Mouse (Mus musculus): ENCODE measurements around the gene Opcml. TPM values are rescaled to one million over a fixed set of nuclear protein-coding genes. Genes with fewer than 3 reads are reported as not detected.

The Opcml gene
- total and polyA plus RNA-seq, 2 experiments: under 0.01 TPM; not detected in 1

DNA sequence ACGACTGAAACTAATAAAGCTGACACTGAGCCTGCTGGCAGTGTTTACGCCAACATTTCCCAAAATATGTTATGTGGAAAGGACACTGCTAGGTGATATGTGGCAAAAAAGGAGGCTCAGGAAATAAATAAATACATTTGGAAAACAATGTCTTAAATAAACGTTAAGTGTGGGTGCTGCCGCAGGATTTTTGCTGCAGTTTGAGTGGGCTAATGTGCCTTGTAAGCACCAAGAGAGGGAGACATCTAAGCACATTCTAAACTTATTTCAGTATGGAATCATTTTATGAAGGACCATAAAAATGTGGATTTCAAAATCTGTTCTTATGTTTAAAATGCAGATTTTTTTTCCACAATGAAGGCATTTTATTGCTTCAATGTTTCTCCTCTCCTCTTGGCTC, 1071.4 kb downstream of the Opcml start:
- H3K27ac ChIP-seq (replicated peaks; ENCODE audit: insufficient read depth, low read depth, low read length): no peak overlapping the region
- 73% methylated on average over 4 of the region's 4 CpGs for whole genome bisulfite sequencing
- TF ChIP-seq CTCF (IDR thresholded peaks at IDR 0.05; ENCODE audit: low read depth, low read length) (no peak), POLR2A (IDR thresholded peaks at IDR 0.05; ENCODE audit: extremely low read depth, insufficient read depth, low read length) (no peak)

DNA sequence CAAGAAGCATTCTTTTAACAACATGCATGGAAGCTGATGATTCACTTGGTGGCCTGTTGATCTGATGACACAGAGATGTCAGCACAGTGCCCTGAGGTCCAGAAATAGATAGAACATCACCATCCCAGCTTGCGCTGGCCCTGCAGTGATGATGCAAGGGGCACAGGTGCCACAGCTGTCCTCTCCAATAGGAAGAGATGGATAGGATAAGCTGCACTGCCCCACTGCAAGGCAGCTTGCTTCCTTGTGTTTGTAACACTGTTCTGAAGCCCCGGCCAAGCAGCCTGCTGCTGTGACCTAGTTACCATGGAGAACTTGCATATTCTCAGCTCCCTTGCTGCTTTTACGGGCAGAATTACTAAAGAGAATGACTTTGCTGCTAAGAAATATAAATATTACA, 1076.7 kb downstream of the Opcml start:
- 77% methylated on average over 3 of the region's 3 CpGs for WGBS
- Histone ChIP-seq H3K4me1 (ENCODE audit: control insufficient read depth, insufficient read depth, low read length) (no peaks in the 10 kb centered on the region), H3K27ac (replicated peaks; ENCODE audit: insufficient read depth, low read depth, low read length) (no peak overlapping the region), H3K36me3 (ENCODE audit: control insufficient read depth, insufficient read depth, low read length) (no peaks in the 10 kb centered on the region), H3K79me2 (ENCODE audit: control insufficient read depth, insufficient read depth, low read length) (no peaks in the 10 kb centered on the region), H3K27me3 (ENCODE audit: control insufficient read depth, insufficient read depth, low read length) (no peaks in the 10 kb centered on the region), H3K9ac (ENCODE audit: low read depth, low read length) (no peak overlapping the region), H3K4me3 (ENCODE audit: insufficient read depth, low read depth, low read length) (no peak overlapping the region)
- TF ChIP-seq POLR2A (IDR thresholded peaks at IDR 0.05; ENCODE audit: extremely low read depth, insufficient read depth, low read length): no peak
- TF ChIP-seq CTCF (IDR thresholded peaks at IDR 0.05; ENCODE audit: low read depth, low read length): no peak
- no peak for DNase-seq (ENCODE audit: extremely low read depth, low read depth, low spot score)

More for the DNA sequence above, 1071.4 kb downstream of the Opcml start:
- no peaks in the 10 kb centered on the region for H3K36me3 ChIP-seq (ENCODE audit: control insufficient read depth, insufficient read depth, low read length)
- no peaks in the 10 kb centered on the region for H3K79me2 ChIP-seq (ENCODE audit: control insufficient read depth, insufficient read depth, low read length)
- H3K27me3 ChIP-seq (ENCODE audit: control insufficient read depth, insufficient read depth, low read length): no peaks in the 10 kb centered on the region
- no peak overlapping the region for H3K4me3 ChIP-seq (ENCODE audit: insufficient read depth, low read depth, low read length)
- no peaks in the 10 kb centered on the region for H3K4me1 ChIP-seq (ENCODE audit: control insufficient read depth, insufficient read depth, low read length)
- DNase-seq (ENCODE audit: extremely low read depth, low read depth, low spot score): no peak
- no peak overlapping the region for H3K9ac ChIP-seq (ENCODE audit: low read depth, low read length)

DNA sequence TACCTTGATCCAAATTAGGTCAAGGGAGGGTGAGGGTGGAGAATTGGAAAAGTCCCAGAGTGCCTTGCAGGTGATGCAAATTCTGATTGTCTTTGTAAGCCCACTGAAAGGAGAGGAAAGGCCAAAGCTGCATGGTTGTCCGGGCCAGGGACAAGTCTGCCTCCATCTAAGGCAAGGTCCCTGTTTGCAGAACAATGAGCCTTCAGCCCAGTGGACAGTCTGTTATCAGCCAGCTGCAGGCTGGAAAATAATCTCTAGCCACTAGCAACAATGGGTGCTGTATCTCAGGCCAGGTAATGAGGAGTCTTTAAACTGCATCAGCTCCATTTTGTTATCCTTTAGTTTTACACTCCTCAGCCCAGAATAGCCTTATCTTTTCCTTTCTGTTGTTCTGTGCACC, 1079.9 kb downstream of the Opcml start:
- DNase-seq (ENCODE audit: extremely low read depth, low read depth, low spot score): no peak
- no peak for TF ChIP-seq POLR2A (IDR thresholded peaks at IDR 0.05; ENCODE audit: extremely low read depth, insufficient read depth, low read length)
- H3K4me3 ChIP-seq (ENCODE audit: insufficient read depth, low read depth, low read length): no peak overlapping the region

DNA sequence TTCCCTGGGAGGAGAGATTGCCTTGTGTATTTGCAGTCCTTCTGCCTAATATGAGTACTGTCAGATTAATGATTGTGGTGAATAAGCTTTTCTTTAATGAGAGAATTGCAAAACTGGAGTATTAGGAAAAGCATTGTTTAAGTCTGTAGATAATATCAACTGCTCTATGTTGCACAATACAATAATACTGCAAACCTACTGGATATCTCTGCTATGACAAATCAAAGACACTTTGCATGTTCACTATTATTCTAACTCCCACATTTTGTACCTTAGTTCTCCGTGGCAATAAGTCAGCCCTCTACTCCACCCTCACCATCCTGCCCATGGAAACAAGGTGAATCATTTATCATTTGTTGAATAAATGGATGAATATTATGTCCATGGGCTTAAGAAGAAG, 1092.0 kb downstream of the Opcml start:
- TF ChIP-seq POLR2A (IDR thresholded peaks at IDR 0.05; ENCODE audit: extremely low read depth, insufficient read depth, low read length) (no peak), CTCF (IDR thresholded peaks at IDR 0.05; ENCODE audit: low read depth, low read length) (no peak)
- Histone ChIP-seq H3K9ac (ENCODE audit: low read depth, low read length) (no peak overlapping the region), H3K4me3 (ENCODE audit: insufficient read depth, low read depth, low read length) (no peak overlapping the region), H3K27ac (replicated peaks; ENCODE audit: insufficient read depth, low read depth, low read length) (no peak overlapping the region), H3K27me3 (ENCODE audit: control insufficient read depth, insufficient read depth, low read length) (no peaks in the 10 kb centered on the region), H3K79me2 (ENCODE audit: control insufficient read depth, insufficient read depth, low read length) (no peaks in the 10 kb centered on the region), H3K4me1 (ENCODE audit: control insufficient read depth, insufficient read depth, low read length) (no peaks in the 10 kb centered on the region), H3K36me3 (ENCODE audit: control insufficient read depth, insufficient read depth, low read length) (no peaks in the 10 kb centered on the region)
- DNase-seq (ENCODE audit: extremely low read depth, low read depth, low spot score): no peak
- 60% methylated on average over 1 of the region's 1 CpGs for WGBS

More for the DNA sequence above, 1079.9 kb downstream of the Opcml start:
- no peaks in the 10 kb centered on the region for H3K4me1 ChIP-seq (ENCODE audit: control insufficient read depth, insufficient read depth, low read length)
- WGBS: 32% methylated on average over 1 of the region's 1 CpGs
- no peaks in the 10 kb centered on the region for H3K79me2 ChIP-seq (ENCODE audit: control insufficient read depth, insufficient read depth, low read length)
- no peaks in the 10 kb centered on the region for H3K36me3 ChIP-seq (ENCODE audit: control insufficient read depth, insufficient read depth, low read length)
- H3K27ac ChIP-seq (replicated peaks; ENCODE audit: insufficient read depth, low read depth, low read length): no peak overlapping the region
- H3K9ac ChIP-seq (ENCODE audit: low read depth, low read length): no peak overlapping the region
- H3K27me3 ChIP-seq (ENCODE audit: control insufficient read depth, insufficient read depth, low read length): no peaks in the 10 kb centered on the region

DNA sequence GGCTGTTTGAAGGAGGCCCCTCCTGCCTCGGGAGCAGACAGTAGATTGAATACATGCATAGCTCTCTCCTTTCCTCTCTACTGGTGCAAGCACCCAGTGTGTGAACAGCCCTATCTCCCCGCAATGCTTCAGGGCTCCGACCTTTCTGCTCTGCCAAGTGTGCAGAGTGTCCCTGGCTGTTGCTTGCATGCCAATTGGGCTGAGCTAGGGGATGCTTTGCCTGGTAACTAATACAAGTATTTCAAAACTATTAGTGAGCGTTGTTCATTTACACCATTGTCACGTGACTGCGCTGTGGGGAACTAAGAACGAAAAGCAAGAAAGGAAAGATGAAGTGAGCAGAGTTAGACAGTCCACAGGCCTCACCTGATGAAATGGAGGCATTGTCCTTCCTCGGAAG, 1101.0 kb downstream of the Opcml start:
- H3K9ac ChIP-seq (ENCODE audit: low read depth, low read length): no peak overlapping the region
- H3K4me1 ChIP-seq (ENCODE audit: control insufficient read depth, insufficient read depth, low read length): no peaks in the 10 kb centered on the region
- DNase-seq (ENCODE audit: extremely low read depth, low read depth, low spot score): no peak
- H3K79me2 ChIP-seq (ENCODE audit: control insufficient read depth, insufficient read depth, low read length): no peaks in the 10 kb centered on the region
- H3K27me3 ChIP-seq (ENCODE audit: control insufficient read depth, insufficient read depth, low read length): no peaks in the 10 kb centered on the region; the same call in 1 of the 2 replicates
- 83% methylated on average over 8 of the region's 8 CpGs for WGBS
- TF ChIP-seq POLR2A (IDR thresholded peaks at IDR 0.05; ENCODE audit: extremely low read depth, insufficient read depth, low read length): no peak
- TF ChIP-seq CTCF (IDR thresholded peaks at IDR 0.05; ENCODE audit: low read depth, low read length): no peak
- H3K36me3 ChIP-seq (ENCODE audit: control insufficient read depth, insufficient read depth, low read length): no peaks in the 10 kb centered on the region
- no peak overlapping the region for H3K27ac ChIP-seq (replicated peaks; ENCODE audit: insufficient read depth, low read depth, low read length)
- no peak overlapping the region for H3K4me3 ChIP-seq (ENCODE audit: insufficient read depth, low read depth, low read length)

DNA sequence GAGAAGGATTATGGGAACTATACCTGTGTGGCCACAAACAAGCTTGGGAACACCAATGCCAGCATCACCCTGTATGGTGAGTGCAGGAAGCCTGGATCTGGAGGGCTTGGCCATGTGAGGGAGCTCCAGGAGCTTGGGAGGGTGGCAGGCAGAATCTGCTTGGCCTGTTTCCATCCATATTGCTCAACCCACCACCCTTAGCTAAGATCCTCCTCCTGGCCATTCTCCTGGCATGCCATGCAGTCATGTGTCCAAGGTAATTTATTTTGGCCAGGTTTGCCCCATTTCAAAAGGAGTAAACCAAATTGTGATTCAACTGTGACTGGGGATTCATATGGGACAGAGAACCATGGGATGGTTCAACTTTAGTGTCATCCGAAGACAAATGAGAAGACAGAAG, 1112.7 kb downstream of the Opcml start:
- Histone ChIP-seq H3K36me3 (ENCODE audit: control insufficient read depth, insufficient read depth, low read length) (no peaks in the 10 kb centered on the region), H3K4me3 (ENCODE audit: insufficient read depth, low read depth, low read length) (no peak overlapping the region), H3K9ac (ENCODE audit: low read depth, low read length) (no peak overlapping the region), H3K4me1 (ENCODE audit: control insufficient read depth, insufficient read depth, low read length) (no peaks in the 10 kb centered on the region), H3K27ac (replicated peaks; ENCODE audit: insufficient read depth, low read depth, low read length) (no peak overlapping the region), H3K27me3 (ENCODE audit: control insufficient read depth, insufficient read depth, low read length) (no peaks in the 10 kb centered on the region), H3K79me2 (ENCODE audit: control insufficient read depth, insufficient read depth, low read length) (no peaks in the 10 kb centered on the region)
- peak; percentile 77 for DNase-seq (ENCODE audit: extremely low read depth, low read depth, low spot score)
- TF ChIP-seq POLR2A (IDR thresholded peaks at IDR 0.05; ENCODE audit: extremely low read depth, insufficient read depth, low read length): no peak
- peak; percentile 48 for TF ChIP-seq CTCF (IDR thresholded peaks at IDR 0.05; ENCODE audit: low read depth, low read length)
- 50% methylated on average over 1 of the region's 1 CpGs for WGBS

All from liver, adult 2 months (tissue).